Mouse (Mus musculus) liver, embryonic 14.5 days (tissue): ENCODE measurements around the gene Scn1a.

ENCODE experiments used
- CTCF ChIP-seq: IDR thresholded peaks from 2 replicates; pipeline ENCODE4 v1.5.1; 2016; ENCODE audit warnings: antibody characterized with exemption, low read depth, control low read depth
- EP300 ChIP-seq: IDR thresholded peaks from 2 replicates; pipeline ENCODE4 v1.6.1; 2016; ENCODE audit warnings: antibody characterized with exemption, low read depth

DNA sequence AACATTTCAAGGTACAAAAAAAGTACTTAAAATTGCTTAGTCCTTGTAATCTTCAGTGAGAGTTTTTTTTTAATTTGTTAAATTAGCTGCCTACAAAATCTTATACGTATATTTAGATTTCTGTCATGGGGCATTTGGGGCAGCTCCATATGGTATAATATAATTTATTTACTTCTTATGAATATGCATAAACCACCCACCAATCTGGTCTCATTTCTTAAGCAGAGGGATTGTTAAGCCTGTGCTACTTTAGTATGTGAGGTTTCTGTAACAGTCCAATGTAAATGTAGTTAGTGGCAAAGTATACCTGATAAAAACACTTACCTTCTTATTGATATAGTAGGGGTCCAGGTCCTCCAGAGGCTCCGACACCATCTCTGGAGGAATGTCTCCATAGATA is 90.0 kb downstream of the Scn1a start:
- TF ChIP-seq CTCF, result no peak
- no peak for TF ChIP-seq EP300
